In genomic region chr2:147415037-147415436, GRCm38 (mm10) we compare ENCODE assay signal across 30 mouse cellular contexts. TPM values are rescaled to one million over a fixed set of nuclear protein-coding genes. Genes with fewer than 3 reads are reported as not detected.
A peak's percentile ranks its signal among the peaks of the same experiment; 100 is the strongest.
DNase-seq lines count a peak whose midpoint lies in the region; ATAC-seq lines count a peak whose summit lies in the region.
"Had no signal": no experiment of that assay in that cellular context is flagged by ENCODE, and none has a peak within 500 bp of the region (broad histone marks: within the 10 kb centered on the region; RNA-seq: fewer than 3 reads in every experiment).

No protein-coding gene starts in this region.

- H3K4me2 ChIP-seq in midbrain, embryonic 11.5 days, result no peak overlapping the region
- H3K4me2 ChIP-seq in midbrain, embryonic 13.5 days (replicated peaks), result no peak overlapping the region
- H3K4me2 ChIP-seq: forebrain, embryonic 13.5 days; heart, embryonic 11.5 days; hindbrain, embryonic 12.5 days; hindbrain, embryonic 15.5 days had no signal

- H3K4me1 ChIP-seq in midbrain, embryonic 11.5 days (ENCODE audit: control insufficient read depth, insufficient read depth, low read length), result no peaks in the 10 kb centered on the region
- no peaks in the 10 kb centered on the region for H3K4me1 ChIP-seq in midbrain, embryonic 13.5 days (replicated peaks)
- H3K4me1 ChIP-seq: forebrain, embryonic 10.5 days; forebrain, embryonic 13.5 days; hindbrain, embryonic 12.5 days; hindbrain, embryonic 15.5 days had no signal

- H3K9me3 ChIP-seq in midbrain, embryonic 11.5 days (ENCODE audit: control insufficient read depth, low read length), result no peaks in the 10 kb centered on the region
- no peaks in the 10 kb centered on the region for H3K9me3 ChIP-seq in midbrain, embryonic 13.5 days
- H3K9me3 ChIP-seq: forebrain, embryonic 10.5 days; forebrain, embryonic 13.5 days; hindbrain, embryonic 12.5 days; hindbrain, embryonic 15.5 days had no signal

- WGBS in midbrain, embryonic 11.5 days, result 92% methylated on average over 3 of the region's 3 CpGs
- WGBS in midbrain, embryonic 13.5 days, result 96% methylated on average over 3 of the region's 3 CpGs

- peak; percentile 46 for DNase-seq in heart, adult 11 months
- no peak for DNase-seq in heart, adult 8-10 months (ENCODE audit: low spot score)
- DNase-seq in midbrain, embryonic 11.5 days (ENCODE audit: low spot score, missing footprints), result peak; percentile 74
- DNase-seq in 416B (ENCODE audit: low read depth), result peak; percentile 2
- DNase-seq in cerebellum, adult 11-12 months, result no peak
- DNase-seq: adrenal gland, adult 2 months; adrenal gland, postnatal 14 days; cerebellum, adult 11 months; cerebellum, adult 8-10 months; cerebellum, postnatal 10 days; cerebellum, postnatal 36 days; embryo, embryonic 11 days; gastrocnemius, postnatal 25 days; heart, adult 2 months had no signal

- no peaks in the 10 kb centered on the region for H3K27me3 ChIP-seq in midbrain, embryonic 11.5 days (ENCODE audit: control insufficient read depth, insufficient read depth, low read length)
- no peaks in the 10 kb centered on the region for H3K27me3 ChIP-seq in midbrain, embryonic 13.5 days
- H3K27me3 ChIP-seq: forebrain, embryonic 13.5 days; hindbrain, embryonic 12.5 days; hindbrain, embryonic 15.5 days had no signal

- no peak for ATAC-seq in midbrain, embryonic 11.5 days (ENCODE audit: low FRiP score)
- ATAC-seq in midbrain, embryonic 13.5 days, result no peak
- ATAC-seq: CD4-positive, CD25-positive, alpha-beta regulatory T cell, adult 4 months; forebrain, embryonic 13.5 days had no signal

- no peak overlapping the region for H3K4me3 ChIP-seq in midbrain, embryonic 11.5 days (ENCODE audit: low read depth, low read length)
- no peak overlapping the region for H3K4me3 ChIP-seq in midbrain, embryonic 13.5 days (replicated peaks)
- H3K4me3 ChIP-seq: forebrain, embryonic 10.5 days; forebrain, embryonic 13.5 days; heart, adult 2 months; hindbrain, embryonic 12.5 days; hindbrain, embryonic 15.5 days had no signal

- H3K36me3 ChIP-seq in midbrain, embryonic 11.5 days (ENCODE audit: control insufficient read depth, insufficient read depth, low read length), result no peaks in the 10 kb centered on the region
- no peaks in the 10 kb centered on the region for H3K36me3 ChIP-seq in midbrain, embryonic 13.5 days
- H3K36me3 ChIP-seq: forebrain, embryonic 10.5 days; hindbrain, embryonic 12.5 days; hindbrain, embryonic 15.5 days had no signal

- H3K9ac ChIP-seq in midbrain, embryonic 11.5 days (ENCODE audit: low read length), result no peak overlapping the region
- H3K9ac ChIP-seq in midbrain, embryonic 13.5 days (replicated peaks), result no peak overlapping the region
- H3K9ac ChIP-seq: forebrain, embryonic 13.5 days; hindbrain, embryonic 12.5 days; hindbrain, embryonic 15.5 days had no signal

- H3K27ac ChIP-seq in midbrain, embryonic 11.5 days (ENCODE audit: low read depth, low read length), result no peak overlapping the region
- no peak overlapping the region for H3K27ac ChIP-seq in midbrain, embryonic 13.5 days
- H3K27ac ChIP-seq: forebrain, embryonic 10.5 days; forebrain, embryonic 13.5 days; heart, adult 2 months; hindbrain, embryonic 12.5 days; hindbrain, embryonic 15.5 days had no signal

RNA-seq across cellular contexts. Expression of gene Pax1, which starts 53.3 kb away (rescaled TPM):
- total RNA-seq in heart, adult 8-10 months (2022), result not detected
- 0.10 and 0.33 TPM in 2 replicates for polyA plus RNA-seq in midbrain, embryonic 11.5 days (2014; fragmentation: Nextera tagmentation; extraction: Ambion mirVana)
- polyA plus RNA-seq in midbrain, embryonic 13.5 days (2015; fragmentation: Nextera tagmentation; extraction: Ambion mirVana), result 0.05 TPM in 1 of 2 replicates, not detected in the other
- total RNA-seq: adrenal gland, adult 2 months; adrenal gland, postnatal 14 days; gastrocnemius, adult 8-10 months; gastrocnemius, postnatal 25 days; heart, adult 2 months; heart, postnatal 25 days; hematopoietic stem cell, adult 5-6 weeks; MEL had no signal
- polyA plus RNA-seq: adrenal gland, adult 2 months; C2C12; CD4-positive, CD25-positive, alpha-beta regulatory T cell, adult 4 months; cortical plate, adult 2 months; forebrain, embryonic 13.5 days; heart, embryonic 14.5 days; heart, postnatal 0 days; hindbrain, embryonic 15.5 days; intestine, embryonic 14.5 days had no signal

Comparison
In these comparisons a context has a peak if more than half of its experiments do, and no peak if none do; other contexts are left out.
1. DNase-seq: peak in heart, adult 11 months (single experiment), midbrain, embryonic 11.5 days (single experiment) and 416B (single experiment); none in heart, adult 8-10 months (single experiment) and cerebellum, adult 11-12 months (single experiment).